Mouse (Mus musculus) heart, postnatal 0 days (tissue): ENCODE results near the gene Camta1.

Experiments used
- CTCF ChIP-seq: IDR thresholded peaks from 2 replicates; pipeline ENCODE4 v1.5.1; 2016; ENCODE audit warnings: antibody characterized with exemption, control low read depth, low read depth
- EP300 ChIP-seq: IDR thresholded peaks from 2 replicates; pipeline ENCODE4 v1.6.1; 2016; ENCODE audit warnings: antibody characterized with exemption, low read depth

DNA sequence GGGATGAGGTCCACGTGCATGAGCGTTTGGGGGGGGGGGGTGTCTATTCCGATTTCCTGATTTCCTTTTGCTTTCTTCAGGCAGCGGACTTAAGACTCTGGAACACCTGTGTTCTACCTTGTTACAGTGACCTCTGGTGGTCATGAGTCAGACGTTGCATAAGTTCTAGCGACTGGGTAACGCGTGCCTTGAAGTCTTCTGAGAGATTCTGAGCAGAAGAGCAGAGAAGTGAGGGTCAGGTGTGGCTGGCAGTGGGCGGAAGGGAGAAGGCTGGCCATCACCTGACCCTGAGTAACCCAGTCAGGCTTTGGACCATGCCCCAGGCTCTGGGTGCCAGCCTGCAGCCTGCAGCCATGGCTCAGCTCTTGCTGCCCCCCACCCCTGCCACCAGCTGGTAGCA lies 222.7 kb downstream of the Camta1 start:
- TF ChIP-seq EP300, result no peak
- TF ChIP-seq CTCF, result peak; percentile 49
